Mouse (Mus musculus) ovary, postnatal 14 days (tissue): ENCODE measurements around the gene Usb1.

Experiments used
- DNase-seq: peaks from one replicate; pipeline ENCODE4 v3.0.0; 2022; ENCODE audit warnings: low spot score

The Usb1 gene

DNA sequence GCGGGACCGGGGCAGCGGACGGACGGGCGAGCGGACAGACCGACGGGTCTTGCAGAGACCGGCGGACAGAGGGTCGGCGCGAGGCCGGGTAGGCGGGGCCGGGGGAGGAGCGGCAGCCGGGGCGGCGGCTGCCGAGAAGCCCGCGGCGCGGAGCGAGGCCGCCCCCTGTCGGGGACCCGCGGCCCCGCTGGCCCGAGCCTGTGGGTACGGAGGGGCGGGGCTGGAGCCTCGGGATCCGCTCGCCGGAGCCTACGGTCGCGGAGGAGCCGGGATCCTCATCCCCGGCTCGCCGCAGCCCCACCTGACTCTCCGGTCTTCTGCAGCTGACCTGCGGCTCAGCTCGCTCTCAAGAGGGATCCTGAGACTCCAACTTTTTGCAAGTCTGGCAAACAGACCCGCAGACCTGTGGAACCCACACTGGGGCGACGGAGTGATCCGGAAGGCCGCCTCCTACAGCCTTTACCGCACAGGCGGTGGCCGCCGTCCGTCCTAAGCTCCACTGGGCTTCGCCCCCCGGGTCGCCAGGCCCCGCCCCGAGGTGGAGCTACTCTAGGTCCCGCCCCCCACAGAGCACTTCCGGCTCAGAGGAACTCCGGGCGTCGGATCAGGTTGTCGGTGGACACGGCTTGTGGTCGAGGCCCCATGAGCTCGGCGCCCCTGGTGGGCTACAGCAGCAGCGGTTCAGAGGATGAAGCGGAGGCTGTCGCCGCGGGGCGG, at the start of gene Usb1, which contains the start of gene Zfp319:
TSS of gene Usb1 (plus strand) at position 565 of the 717 bp plus-strand sequence.
TSS of gene Zfp319 (minus strand) at position 231 of the 717 bp plus-strand sequence.
- DNase-seq: peak; percentile 97

DNA sequence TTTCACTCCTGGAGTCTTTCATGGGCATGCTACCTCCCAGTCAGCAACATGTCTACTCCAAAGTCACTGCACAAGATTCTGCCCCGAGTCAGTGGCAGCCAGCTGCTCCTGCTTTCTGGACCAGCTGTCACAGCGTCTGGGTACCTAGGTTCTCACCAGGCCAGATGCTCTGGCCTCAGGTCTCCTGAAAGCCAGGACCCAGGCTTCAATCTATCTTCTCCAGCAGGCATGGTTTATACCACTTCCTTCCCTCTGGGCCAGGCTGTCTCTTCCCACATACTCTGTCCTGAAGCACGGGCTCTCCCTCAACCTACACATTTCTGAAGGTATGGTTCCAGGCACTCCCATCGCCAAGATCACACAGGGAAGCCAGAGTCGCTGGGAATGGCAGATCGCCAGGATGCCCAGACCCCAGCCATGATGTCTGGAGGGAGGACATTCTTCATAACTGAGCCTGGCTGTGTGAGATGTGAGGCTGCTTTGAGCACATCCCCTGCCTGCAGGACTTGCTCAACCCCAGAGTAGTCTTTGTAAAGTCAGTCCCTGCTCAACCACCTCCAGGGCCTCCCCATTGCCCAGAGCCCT, 42.9 kb upstream of the Usb1 start:
- DNase-seq: no peak

DNA sequence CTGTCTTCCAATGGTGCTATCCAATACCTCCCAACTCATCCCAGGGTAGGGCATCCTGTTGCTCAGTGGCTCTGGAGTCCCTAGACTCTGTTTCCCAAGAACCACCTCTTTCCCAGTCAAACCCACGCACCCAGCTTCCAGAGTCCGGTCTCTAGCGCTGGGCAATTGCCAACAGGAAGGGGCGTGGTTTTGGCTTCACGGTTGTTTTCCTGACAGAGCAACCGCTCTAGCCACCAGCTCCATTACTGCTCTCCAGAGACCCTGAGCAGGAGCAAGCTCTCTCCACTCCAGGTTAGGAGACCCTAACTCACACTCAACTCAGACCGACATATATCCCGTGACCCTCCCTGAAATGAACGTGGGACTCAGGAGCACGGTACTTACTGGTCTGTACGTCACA, 38.9 kb upstream of the Usb1 start:
- DNase-seq: peak; percentile 90

DNA sequence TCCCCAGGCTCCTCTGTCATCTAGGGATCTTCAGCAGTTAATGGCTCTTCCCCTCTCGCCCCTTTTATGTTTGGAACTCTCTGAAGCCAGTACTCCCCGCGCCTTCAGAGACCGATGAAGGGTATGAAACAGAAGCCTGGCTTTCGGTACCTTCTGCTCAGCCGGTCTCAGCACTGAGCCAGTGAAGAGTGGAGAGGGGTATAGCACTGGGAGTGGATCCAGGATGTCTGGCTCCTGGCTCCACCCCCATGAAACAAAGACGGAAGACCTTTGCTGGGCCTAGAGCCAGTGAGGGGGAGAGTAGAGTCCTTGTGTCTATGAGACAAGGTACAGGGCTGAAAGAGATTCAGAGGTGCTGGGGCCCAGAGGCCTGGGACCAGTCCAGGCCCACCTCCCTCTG, 38.2 kb upstream of the Usb1 start:
- DNase-seq: peak; percentile 48

DNA sequence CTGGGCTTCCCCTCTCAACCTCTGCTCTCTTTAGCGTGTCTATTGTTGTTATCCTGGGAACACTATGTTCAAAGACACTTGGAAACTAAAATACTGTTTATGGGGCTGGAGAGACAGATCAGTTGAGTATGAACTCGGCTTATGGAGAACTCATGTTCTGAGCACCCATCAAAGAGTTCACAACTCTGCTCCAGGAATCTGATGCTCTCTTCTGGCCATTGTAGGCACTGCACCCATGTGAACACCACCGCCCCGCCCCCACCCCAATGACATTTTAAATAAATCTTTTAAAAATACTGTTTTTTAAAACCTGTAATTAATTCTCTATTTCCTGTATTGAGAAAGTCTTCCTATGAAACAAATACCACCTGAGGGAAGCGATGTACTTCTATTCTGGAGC, 29.7 kb upstream of the Usb1 start:
- DNase-seq: peak; percentile 27

- DNase-seq: no peak
Measured at GRCm38 (mm10) chr8:95305526-95305925, 26.6 kb upstream of the Usb1 start.

DNA sequence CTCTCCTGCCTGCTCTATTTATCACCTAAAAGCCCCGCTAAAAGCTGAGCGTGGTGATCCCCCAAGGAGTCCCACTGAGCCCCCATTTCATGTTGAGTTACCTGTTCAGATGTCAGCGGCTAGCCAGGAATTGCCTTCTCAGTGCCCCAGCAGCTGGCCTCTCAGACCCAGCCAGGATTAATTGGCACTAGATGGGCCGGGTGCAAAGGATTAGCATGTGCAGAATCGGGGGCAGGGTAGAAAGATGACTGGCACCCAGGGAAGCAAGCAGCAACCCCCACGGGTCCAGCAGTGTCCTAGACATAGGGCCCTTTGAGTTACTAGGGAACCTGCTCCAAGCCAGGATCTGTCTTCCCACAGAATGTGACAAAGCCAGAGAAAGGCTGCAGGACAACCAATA, 25.7 kb upstream of the Usb1 start, which contains the start of gene Cngb1:
TSS of gene Cngb1 (minus strand) at position 155 of the 400 bp plus-strand sequence.
- no peak for DNase-seq

DNA sequence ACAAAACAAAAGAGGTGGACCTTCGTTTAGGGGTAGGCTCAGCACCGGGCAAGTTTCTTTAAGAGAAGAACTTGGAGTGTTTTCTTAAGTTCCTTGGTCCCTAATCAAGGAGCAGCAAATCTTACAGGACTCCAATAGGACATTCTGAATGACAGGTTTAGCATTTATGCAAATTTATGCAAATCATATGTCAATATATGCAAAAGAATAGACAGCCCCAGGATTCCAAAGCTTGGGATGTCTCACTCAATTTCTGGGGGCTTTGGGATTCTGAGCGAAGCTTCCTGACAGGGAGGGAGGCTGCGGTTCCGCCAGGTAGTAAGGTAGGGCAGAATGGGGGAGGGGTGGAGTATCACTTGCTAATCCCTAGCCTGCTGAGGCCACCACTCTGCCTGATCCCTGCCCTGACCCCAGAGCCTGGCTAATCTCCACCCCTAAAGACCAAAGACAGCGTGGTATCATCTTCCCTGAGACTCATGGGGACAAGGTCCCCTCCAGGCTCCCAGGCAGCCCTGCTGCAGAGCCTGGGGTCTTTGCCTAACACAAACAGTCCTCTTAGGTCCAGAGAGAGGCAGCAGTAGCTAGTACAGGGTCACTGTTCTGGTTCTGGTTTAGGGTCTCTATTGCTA, 21.6 kb upstream of the Usb1 start, which contains the start of gene Tepp:
TSS of gene Tepp (plus strand) at position 225 of the 629 bp plus-strand sequence.
- no peak for DNase-seq

- no peak for DNase-seq
Measured at GRCm38 (mm10) chr8:95312836-95313235, 19.2 kb upstream of the Usb1 start.

DNA sequence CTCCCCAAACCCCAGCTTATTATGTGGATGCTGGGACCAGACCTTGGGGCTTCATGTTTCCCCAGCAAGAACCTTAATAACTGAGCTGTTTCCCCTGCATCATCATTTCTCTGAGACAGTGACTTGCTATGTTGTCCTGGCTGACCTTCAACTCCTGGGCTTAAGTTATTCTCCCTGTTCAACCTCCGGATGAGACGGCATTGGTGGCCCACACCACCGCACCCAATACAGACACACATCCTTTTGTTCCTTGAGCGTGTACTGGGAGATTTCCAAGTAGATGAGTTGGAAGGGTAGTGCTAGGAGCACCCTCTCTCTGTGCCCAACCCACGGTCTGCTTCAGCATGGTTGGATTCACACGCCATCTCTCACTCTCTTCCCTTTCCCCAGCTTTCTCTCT, 18.2 kb upstream of the Usb1 start:
- DNase-seq: no peak

DNA sequence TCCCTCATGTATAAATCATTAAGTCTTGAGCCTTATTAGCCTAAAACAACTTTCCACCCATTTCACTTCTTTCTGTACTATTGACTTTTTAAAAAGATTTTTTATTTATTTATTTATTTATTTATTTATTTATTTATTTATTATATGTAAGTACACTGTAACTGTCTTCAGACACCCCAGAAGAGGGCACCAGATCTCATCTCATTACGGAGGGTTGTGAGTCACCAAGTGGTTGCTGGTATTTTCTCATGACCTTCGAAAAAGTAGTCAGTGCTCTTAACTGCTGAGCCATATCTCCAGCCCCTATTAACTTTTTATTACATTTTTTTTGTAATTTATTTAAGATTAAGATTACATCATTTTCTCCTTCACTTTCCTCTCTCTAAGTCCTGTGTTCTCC, 17.4 kb upstream of the Usb1 start:
- DNase-seq: no peak

GRCm38 (mm10) chr8:95315350-95315749, 16.7 kb upstream of the Usb1 start:
- no peak for DNase-seq

GRCm38 (mm10) chr8:95320224-95321139, 11.6 kb upstream of the Usb1 start:
- peak; percentile 43 for DNase-seq

DNA sequence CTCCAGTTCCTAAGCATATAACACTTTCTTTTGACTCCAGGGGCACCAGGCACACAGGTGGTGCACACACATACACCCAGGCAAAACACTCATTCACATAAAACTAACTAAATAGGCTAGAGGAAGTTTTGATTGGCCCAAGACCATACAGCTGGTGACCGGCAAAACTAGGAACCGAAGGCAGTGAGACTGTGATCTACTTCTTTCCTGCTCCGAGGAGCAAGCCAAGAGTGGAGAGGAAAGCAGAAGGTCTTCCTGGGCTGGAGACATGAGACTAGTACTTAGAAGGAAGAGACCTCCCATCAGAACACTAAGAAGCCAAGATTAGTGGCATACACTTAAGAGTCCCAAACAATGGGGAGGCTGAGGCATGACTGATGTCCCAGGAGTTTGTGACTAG, 8.9 kb upstream of the Usb1 start:
- no peak for DNase-seq

- DNase-seq: no peak
Measured at GRCm38 (mm10) chr8:95324646-95325045, 7.4 kb upstream of the Usb1 start.

GRCm38 (mm10) chr8:95326822-95327221, 5.3 kb upstream of the Usb1 start:
- DNase-seq: no peak

GRCm38 (mm10) chr8:95327866-95328465, 4.1 kb upstream of the Usb1 start:
- DNase-seq: no peak

DNA sequence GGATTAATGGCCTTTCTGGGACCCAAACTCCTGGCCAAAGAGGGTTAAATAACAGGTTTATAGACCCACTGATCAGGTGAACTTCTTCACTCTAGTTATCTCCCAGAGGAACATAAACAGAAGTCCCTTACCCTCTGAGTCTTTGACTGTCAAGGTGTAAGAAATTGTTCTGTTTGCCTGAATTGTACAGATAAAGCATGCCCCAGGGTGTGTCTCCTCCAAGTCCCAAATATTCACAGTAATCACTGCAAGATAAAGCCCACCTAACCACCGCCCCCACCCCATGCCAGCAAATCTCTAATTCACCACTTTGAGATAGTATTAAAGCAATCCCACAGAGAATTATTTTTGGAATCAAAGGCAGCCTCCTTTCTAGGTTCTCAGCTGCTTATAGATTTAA, 1.7 kb upstream of the Usb1 start:
- DNase-seq: no peak

DNA sequence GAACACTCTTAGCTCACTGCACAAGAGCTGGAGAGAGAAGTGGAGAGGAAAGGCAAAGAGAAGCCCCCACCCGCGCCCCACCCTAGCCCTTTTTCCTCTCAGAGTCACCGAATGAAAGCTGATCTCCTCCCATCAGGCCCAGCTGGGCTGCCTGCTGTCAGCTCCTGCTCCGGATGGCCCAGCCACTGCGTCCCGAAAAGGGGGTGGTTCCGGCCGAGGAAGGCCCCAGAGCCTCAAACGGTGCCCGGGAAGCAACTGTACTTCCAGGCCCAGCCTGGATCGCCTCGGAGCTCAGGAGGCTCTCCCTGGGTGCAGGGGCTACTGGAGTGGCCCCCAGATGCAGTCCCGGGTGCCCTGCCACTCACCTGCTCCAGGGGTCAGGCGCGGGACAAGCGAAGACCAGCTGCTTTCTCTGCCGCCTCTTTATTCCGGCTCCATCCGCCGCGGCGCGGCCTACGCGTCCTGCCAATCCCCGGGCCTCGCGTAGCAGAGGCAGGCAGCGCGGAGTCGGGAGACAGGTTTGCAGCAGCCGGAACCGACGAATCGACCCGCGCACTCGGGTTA, 846 bp upstream of the Usb1 start:
- DNase-seq: peak; percentile 49

GRCm38 (mm10) chr8:95332437-95333199, 534 bp downstream of the Usb1 start:
- DNase-seq: no peak

- no peak for DNase-seq
Measured at GRCm38 (mm10) chr8:95335706-95336105, 3.6 kb downstream of the Usb1 start.
